Mouse (Mus musculus) skeletal muscle tissue, adult 2 months (tissue): ENCODE measurements around the gene Cacna1a.

Source experiments
- DNase-seq: peaks from one replicate; pipeline ENCODE4 v3.0.0-alpha.2; 2012; ENCODE audit warnings: low read depth, low spot score

The Cacna1a gene

GRCm38 (mm10) chr8:84388275-84388674, at the start of gene Cacna1a:
Cacna1a (plus strand) TSS chr8:84388440.
- DNase-seq: no peak

GRCm38 (mm10) chr8:84338493-84338892, 49.7 kb upstream of the Cacna1a start:
- DNase-seq: no peak

GRCm38 (mm10) chr8:84339320-84339719, 48.9 kb upstream of the Cacna1a start:
- no peak for DNase-seq

GRCm38 (mm10) chr8:84339867-84340266, 48.4 kb upstream of the Cacna1a start:
- no peak for DNase-seq

GRCm38 (mm10) chr8:84340671-84341070, 47.6 kb upstream of the Cacna1a start:
- no peak for DNase-seq

- no peak for DNase-seq
Observed at GRCm38 (mm10) chr8:84345493-84345892, 42.7 kb upstream of the Cacna1a start.

- no peak for DNase-seq
Observed at GRCm38 (mm10) chr8:84346421-84346820, 41.8 kb upstream of the Cacna1a start.

- DNase-seq: no peak
Observed at GRCm38 (mm10) chr8:84349526-84349925, 38.7 kb upstream of the Cacna1a start.

- DNase-seq: no peak
Observed at GRCm38 (mm10) chr8:84350960-84351359, 37.3 kb upstream of the Cacna1a start.

GRCm38 (mm10) chr8:84356482-84356881, 31.8 kb upstream of the Cacna1a start:
- no peak for DNase-seq

- DNase-seq: peak; percentile 64
Observed at GRCm38 (mm10) chr8:84357631-84358371, 30.4 kb upstream of the Cacna1a start.

- DNase-seq: peak; percentile 29
Observed at GRCm38 (mm10) chr8:84363428-84364134, 24.7 kb upstream of the Cacna1a start.

- DNase-seq: no peak
Observed at GRCm38 (mm10) chr8:84365197-84365596, 23.0 kb upstream of the Cacna1a start.

GRCm38 (mm10) chr8:84370972-84371371, 17.3 kb upstream of the Cacna1a start:
- DNase-seq: no peak

- DNase-seq: no peak
Observed at GRCm38 (mm10) chr8:84375038-84375437, 13.2 kb upstream of the Cacna1a start.

- no peak for DNase-seq
Observed at GRCm38 (mm10) chr8:84375803-84376202, 12.4 kb upstream of the Cacna1a start.

GRCm38 (mm10) chr8:84376564-84376963, 11.7 kb upstream of the Cacna1a start:
- no peak for DNase-seq

- no peak for DNase-seq
Observed at GRCm38 (mm10) chr8:84381676-84382075, 6.6 kb upstream of the Cacna1a start.

GRCm38 (mm10) chr8:84388773-84389172, 533 bp downstream of the Cacna1a start:
- no peak for DNase-seq

- DNase-seq: no peak
Observed at GRCm38 (mm10) chr8:84389173-84389572, 933 bp downstream of the Cacna1a start.

GRCm38 (mm10) chr8:84391611-84392010, 3.4 kb downstream of the Cacna1a start:
- no peak for DNase-seq

- no peak for DNase-seq
Observed at GRCm38 (mm10) chr8:84395751-84396457, 7.7 kb downstream of the Cacna1a start.
